Mouse (Mus musculus): Measurements from ENCODE around the gene Flt1. TPM values are rescaled to one million over a fixed set of nuclear protein-coding genes. Genes with fewer than 3 reads are reported as not detected.
"Not testable (repeated sequence)": the region's sequence is repeated elsewhere in the genome, so short reads cannot be mapped to it uniquely, and the experiment has no call there.

The Flt1 gene
- polyA plus RNA-seq, 1 experiment = 32.5 TPM

DNA sequence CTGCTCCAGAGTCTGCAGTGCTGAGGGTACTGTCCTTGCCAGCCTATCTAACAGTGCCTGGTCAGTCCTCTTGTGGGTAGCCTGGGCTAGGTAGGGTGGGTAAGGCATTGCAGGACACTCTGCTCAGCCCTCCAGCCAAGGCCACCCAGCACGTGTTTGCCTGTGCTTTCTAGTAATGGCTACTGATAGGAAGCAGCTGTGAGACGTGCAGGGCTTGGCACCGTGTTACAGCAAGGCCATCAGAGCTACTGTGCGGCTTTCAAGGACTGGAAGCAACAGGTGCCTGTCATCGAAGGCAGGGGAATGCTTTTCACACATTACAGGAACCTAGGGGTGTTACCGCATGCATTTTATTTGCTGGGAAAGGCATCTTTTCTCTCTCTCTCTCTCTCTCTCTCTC is 148.8 kb downstream of the Flt1 start:
- H3K4me3 ChIP-seq (replicated peaks; ENCODE audit: extremely low read depth, low read depth, low read length) = no peak overlapping the region
- no peak for TF ChIP-seq CTCF (IDR thresholded peaks at IDR 0.05; ENCODE audit: insufficient read depth, low read length)
- TF ChIP-seq POLR2A (IDR thresholded peaks at IDR 0.05; ENCODE audit: borderline replicate concordance, extremely low read depth, low read depth, low read length) = no peak
- H3K4me1 ChIP-seq (ENCODE audit: control insufficient read depth, insufficient read depth, low read length) = peaks cover 7% of the 10 kb centered on the region; the same call in 1 of the 2 replicates
- 60% methylated on average over 6 of the region's 6 CpGs for WGBS
- no peak for DNase-seq

DNA sequence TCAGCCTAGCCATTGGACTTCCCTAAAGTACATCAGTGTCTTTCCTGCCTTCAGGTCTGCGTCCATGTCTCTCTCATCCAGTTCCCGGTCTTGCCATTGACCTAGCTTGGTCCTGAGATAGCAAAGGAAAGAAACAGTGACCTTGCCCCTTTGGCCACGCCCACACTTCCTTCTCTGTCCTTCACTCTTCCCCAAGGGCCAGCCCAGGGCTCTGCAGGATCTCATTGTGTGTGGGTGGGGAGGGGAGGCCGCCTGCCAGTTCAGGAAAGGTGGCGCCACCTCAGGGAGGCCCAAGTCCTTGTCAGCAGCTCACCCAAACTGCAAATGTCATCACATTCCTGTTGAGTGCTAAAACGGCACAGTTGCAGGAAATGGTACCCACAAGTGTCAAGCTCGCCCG is 151.3 kb downstream of the Flt1 start:
- 39% methylated on average over 8 of the region's 8 CpGs for WGBS
- H3K4me3 ChIP-seq (replicated peaks; ENCODE audit: extremely low read depth, low read depth, low read length) = no peak overlapping the region
- TF ChIP-seq POLR2A (IDR thresholded peaks at IDR 0.05; ENCODE audit: borderline replicate concordance, extremely low read depth, low read depth, low read length) (no peak), CTCF (IDR thresholded peaks at IDR 0.05; ENCODE audit: insufficient read depth, low read length) (no peak)
- 0 out of 2 replicates have a peak, but pooled peaks cover 2% of the 10 kb centered on the region for H3K4me1 ChIP-seq (ENCODE audit: control insufficient read depth, insufficient read depth, low read length)
- no peak for DNase-seq

DNA sequence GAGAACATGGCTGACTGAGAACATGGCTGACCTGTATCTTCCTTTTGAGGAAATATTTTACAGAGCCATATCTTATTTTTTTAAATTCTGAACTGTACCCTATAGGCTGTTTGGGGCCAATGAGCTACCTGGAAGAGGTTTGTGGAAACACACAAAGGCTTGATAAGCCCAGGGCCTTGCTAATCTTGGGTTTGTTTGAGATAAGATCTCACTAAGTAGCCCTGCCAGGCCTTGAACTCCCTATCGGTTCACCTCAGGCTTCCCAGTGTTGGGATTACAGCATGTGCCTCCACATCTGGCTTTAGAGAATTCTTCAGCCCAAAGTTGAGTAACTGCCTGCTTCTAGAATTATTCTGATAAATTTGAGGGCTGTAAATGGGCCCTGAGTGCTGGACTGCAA is 152.3 kb downstream of the Flt1 start:
- H3K4me3 ChIP-seq (replicated peaks; ENCODE audit: extremely low read depth, low read depth, low read length) = no peak overlapping the region
- WGBS = 71% methylated on average over 1 of the region's 1 CpGs
- 0 out of 2 replicates have a peak, but pooled peaks cover 2% of the 10 kb centered on the region for H3K4me1 ChIP-seq (ENCODE audit: control insufficient read depth, insufficient read depth, low read length)
- no peak for TF ChIP-seq POLR2A (IDR thresholded peaks at IDR 0.05; ENCODE audit: borderline replicate concordance, extremely low read depth, low read depth, low read length)
- no peak for TF ChIP-seq CTCF (IDR thresholded peaks at IDR 0.05; ENCODE audit: insufficient read depth, low read length)
- DNase-seq = no peak

DNA sequence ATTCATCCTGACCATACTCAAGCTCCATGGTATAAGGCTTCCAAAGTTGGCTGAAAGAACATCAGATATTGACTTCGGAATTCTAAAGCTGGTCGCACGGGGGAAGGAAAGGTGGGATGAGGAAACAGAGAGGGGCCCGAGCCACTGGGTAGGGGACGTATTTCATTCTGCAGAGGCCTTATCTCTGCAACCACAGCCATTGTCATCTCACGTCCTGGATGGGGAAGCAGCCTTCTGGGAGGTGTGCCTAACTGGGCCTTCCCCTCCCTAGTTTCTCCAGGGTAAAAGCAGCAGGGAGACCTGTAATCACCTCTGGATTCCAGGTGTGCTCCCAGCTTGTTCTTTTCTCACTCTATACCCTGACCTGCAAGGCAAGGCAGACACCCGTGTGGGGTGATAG is 153.1 kb downstream of the Flt1 start:
- DNase-seq = no peak
- Histone ChIP-seq H3K4me3 (replicated peaks; ENCODE audit: extremely low read depth, low read depth, low read length) (no peak overlapping the region), H3K4me1 (ENCODE audit: control insufficient read depth, insufficient read depth, low read length) (0 out of 2 replicates have a peak, but pooled peaks cover 2% of the 10 kb centered on the region)
- TF ChIP-seq CTCF (IDR thresholded peaks at IDR 0.05; ENCODE audit: insufficient read depth, low read length) (no peak), POLR2A (IDR thresholded peaks at IDR 0.05; ENCODE audit: borderline replicate concordance, extremely low read depth, low read depth, low read length) (no peak)
- WGBS = 79% methylated on average over 7 of the region's 7 CpGs

DNA sequence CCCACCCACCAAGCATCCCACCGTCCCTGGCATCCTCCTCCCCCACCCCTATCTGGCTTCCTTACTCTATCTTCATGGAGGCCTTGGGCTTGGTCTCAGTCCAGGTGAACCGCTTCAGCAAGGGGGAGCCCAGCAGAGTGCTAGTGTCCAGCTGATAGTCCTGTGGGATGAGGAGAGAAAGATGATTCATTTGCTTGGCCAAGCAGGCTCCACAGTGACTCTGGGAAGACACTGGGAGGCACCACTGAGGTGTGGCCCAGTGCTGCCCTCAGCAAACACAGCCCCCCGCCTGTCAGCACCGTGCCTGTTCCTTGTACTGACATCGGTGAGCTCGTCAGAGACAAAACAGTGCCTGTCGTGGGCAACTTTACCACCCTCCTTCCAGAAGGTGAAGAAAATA is 159.5 kb downstream of the Flt1 start:
- H3K4me1 ChIP-seq (ENCODE audit: control insufficient read depth, insufficient read depth, low read length) = no peaks in the 10 kb centered on the region
- no peak for DNase-seq
- H3K4me3 ChIP-seq (replicated peaks; ENCODE audit: extremely low read depth, low read depth, low read length) = no peak overlapping the region
- no peak for TF ChIP-seq POLR2A (IDR thresholded peaks at IDR 0.05; ENCODE audit: borderline replicate concordance, extremely low read depth, low read depth, low read length)
- no peak for TF ChIP-seq CTCF (IDR thresholded peaks at IDR 0.05; ENCODE audit: insufficient read depth, low read length)
- WGBS = 78% methylated on average over 7 of the region's 7 CpGs

DNA sequence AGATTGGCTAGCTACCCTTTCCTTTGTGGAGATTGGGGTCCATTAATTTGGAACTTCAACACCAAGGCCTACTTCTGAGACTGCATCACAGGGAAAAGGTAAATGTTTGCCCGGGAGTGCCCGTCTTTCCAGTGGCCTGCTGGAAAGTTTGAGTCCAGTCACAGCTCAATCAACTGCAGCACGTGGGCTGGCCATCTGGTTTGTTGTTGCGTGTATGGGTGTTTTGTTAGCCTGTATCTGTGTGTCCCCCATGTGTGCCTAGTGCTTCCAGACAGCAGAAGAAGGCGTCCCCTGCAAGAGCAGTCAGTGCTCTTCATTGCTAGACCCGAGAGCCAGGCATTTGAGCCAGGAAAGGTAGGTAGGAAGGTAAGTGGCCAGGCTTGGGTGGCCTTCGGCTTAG is 160.4 kb downstream of the Flt1 start:
- H3K4me3 ChIP-seq (replicated peaks; ENCODE audit: extremely low read depth, low read depth, low read length) = no peak overlapping the region

DNA sequence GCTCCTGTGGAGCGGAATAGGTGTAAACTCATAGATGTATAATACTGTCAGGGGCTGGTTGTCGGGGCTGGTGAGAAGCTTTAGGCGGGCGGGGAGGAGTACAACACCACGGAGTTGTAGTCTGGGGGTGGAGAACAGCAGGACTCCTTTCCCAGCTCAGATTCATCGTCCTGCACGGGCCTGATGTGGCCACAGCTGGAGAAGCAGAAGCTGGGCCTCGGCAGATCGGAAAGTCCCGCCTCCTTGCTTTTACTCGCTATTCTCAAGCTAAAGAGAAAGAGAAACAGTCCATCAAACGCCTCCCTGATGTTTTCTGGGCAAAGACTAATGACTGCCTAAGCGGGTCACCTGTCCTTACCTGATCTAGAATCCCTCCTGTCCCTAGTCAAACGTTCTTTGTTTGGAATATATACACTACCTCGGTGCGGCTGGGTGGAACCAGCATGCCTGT is 161.6 kb downstream of the Flt1 start:
- no peak overlapping the region for H3K4me3 ChIP-seq (replicated peaks; ENCODE audit: extremely low read depth, low read depth, low read length)
- WGBS = 36% methylated on average over 16 of the region's 16 CpGs
- DNase-seq = peak; percentile 23
- no peak for TF ChIP-seq POLR2A (IDR thresholded peaks at IDR 0.05; ENCODE audit: borderline replicate concordance, extremely low read depth, low read depth, low read length)
- no peak for TF ChIP-seq CTCF (IDR thresholded peaks at IDR 0.05; ENCODE audit: insufficient read depth, low read length)
- H3K4me1 ChIP-seq (ENCODE audit: control insufficient read depth, insufficient read depth, low read length) = no peaks in the 10 kb centered on the region

More for the DNA sequence above, 160.4 kb downstream of the Flt1 start:
- 88% methylated on average over 7 of the region's 7 CpGs for WGBS
- no peaks in the 10 kb centered on the region for H3K4me1 ChIP-seq (ENCODE audit: control insufficient read depth, insufficient read depth, low read length)
- no peak for DNase-seq
- no peak for TF ChIP-seq POLR2A (IDR thresholded peaks at IDR 0.05; ENCODE audit: borderline replicate concordance, extremely low read depth, low read depth, low read length)
- TF ChIP-seq CTCF (IDR thresholded peaks at IDR 0.05; ENCODE audit: insufficient read depth, low read length) = no peak

DNA sequence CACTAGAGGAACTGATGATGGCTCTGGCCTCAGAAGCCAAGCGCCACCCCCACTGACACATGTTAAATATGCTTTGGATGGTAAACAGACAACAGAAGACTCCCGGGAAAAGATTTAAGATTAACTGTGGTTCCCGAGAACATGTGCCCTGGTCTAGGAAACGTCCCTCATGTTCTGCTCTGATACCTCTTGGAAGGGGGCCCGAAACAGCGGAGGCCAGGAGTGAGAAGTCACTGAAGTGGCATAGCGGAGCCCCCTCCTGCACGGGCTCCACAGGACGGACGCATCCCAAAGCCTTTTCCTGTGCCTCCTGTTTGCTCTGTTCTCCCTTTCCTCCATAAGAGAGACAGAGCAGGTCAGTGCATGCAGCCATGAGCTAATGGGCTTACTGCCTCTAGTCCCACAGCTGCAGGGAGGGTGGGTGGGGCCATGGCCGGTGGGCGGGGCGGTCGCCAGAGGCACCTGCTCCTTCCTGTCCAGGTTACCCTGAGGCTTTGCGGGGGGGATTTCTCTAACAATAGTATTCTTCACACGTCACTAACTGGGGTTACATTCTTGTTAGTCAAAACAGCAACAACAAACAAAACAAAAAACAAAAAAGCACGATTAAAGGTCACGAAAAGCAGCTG is 162.2 kb downstream of the Flt1 start:
- H3K4me3 ChIP-seq (replicated peaks; ENCODE audit: extremely low read depth, low read depth, low read length) = no peak overlapping the region
- no peak for DNase-seq

DNA sequence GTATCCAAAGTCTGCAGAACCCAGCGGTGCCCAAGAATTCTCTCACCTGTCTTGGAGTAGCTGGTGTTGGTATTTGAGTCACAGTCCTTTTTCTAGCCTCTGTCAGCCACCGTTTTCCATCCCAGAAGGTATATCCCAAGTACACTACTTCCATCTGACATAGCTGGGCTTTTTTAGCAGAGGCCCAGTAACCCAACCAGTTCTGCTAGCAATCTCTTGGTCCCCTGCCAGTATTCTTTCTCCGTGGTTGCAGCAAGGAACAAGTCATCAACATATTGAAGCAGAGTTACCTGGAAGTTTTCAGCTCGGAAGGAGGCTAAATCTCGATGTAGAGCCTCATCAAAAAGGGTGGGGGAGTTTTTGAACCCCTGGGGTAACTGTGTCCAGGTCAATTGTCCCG is 168.2 kb downstream of the Flt1 start:
- WGBS = 56% methylated on average over 6 of the region's 6 CpGs
- H3K4me3 ChIP-seq (replicated peaks; ENCODE audit: extremely low read depth, low read depth, low read length); DNase-seq; H3K4me1 ChIP-seq (ENCODE audit: control insufficient read depth, insufficient read depth, low read length): not testable (repeated sequence)

More for the DNA sequence above, 162.2 kb downstream of the Flt1 start:
- no peaks in the 10 kb centered on the region for H3K4me1 ChIP-seq (ENCODE audit: control insufficient read depth, insufficient read depth, low read length)
- 59% methylated on average over 18 of the region's 18 CpGs for whole genome bisulfite sequencing
- TF ChIP-seq CTCF (IDR thresholded peaks at IDR 0.05; ENCODE audit: insufficient read depth, low read length) = no peak
- TF ChIP-seq POLR2A (IDR thresholded peaks at IDR 0.05; ENCODE audit: borderline replicate concordance, extremely low read depth, low read depth, low read length) = no peak

DNA sequence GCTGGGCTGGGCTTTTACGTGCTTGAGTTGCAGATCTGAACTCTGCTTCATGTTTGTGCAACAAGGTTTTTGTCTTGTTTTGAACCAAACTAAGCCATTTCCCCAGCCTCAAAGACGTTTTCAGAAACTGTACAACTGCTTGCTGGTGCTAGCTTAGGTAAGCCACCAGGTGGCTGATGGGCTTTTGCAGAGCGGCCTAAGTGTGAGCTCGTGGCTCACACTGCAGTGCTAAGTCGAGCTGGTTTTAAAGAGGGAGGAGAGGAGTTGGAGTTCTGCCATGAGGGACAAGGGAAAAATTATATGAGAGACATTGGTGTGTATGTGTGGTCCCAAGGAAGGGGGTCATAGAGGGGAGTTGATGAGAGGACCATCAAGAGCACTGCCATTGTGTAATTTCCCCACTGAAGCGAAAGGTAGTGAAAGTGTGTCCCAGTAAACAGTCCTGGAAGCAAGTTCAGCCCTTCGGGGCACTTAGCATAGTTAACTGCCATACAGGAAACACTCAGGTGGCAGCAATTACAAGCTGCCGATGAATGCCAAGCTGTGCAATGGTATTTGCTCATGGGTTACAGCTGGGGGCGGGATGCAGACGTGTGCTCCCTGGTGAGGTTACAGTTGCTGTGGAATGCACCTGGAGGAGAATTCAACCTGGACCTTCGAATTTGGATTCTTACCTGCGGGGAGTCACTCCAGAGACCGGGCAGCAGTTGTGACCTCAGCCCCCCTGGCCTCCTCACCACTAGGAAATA is 173.8 kb downstream of the Flt1 start:
- TF ChIP-seq POLR2A (IDR thresholded peaks at IDR 0.05; ENCODE audit: borderline replicate concordance, extremely low read depth, low read depth, low read length) (no peak), CTCF (IDR thresholded peaks at IDR 0.05; ENCODE audit: insufficient read depth, low read length) (0 out of 2 replicates have a peak, but pooled peaks have one; percentile 3)
- WGBS = 63% methylated on average over 13 of the region's 13 CpGs
- Histone ChIP-seq H3K4me3 (replicated peaks; ENCODE audit: extremely low read depth, low read depth, low read length) (no peak overlapping the region), H3K4me1 (ENCODE audit: control insufficient read depth, insufficient read depth, low read length) (peaks cover 5% of the 10 kb centered on the region)
- no peak for DNase-seq

All from lung, adult 2 months (tissue).